Mouse (Mus musculus): ENCODE data around the gene Gzmm. TPM values are rescaled to one million over a fixed set of nuclear protein-coding genes. Genes with fewer than 3 reads are reported as not detected.

Gzmm gene
- polyA plus RNA-seq, 1 experiment from 2014 or later, result 0.27 TPM

- H3K4me2 ChIP-seq, result no peak overlapping the region
- H3K36me3 ChIP-seq (ENCODE audit: control insufficient read depth, insufficient read depth, low read length), result peaks cover 31% of the 10 kb centered on the region
- H3K27ac ChIP-seq (ENCODE audit: low read depth, low read length), result no peak overlapping the region
- no peaks in the 10 kb centered on the region for H3K27me3 ChIP-seq (ENCODE audit: control insufficient read depth, insufficient read depth, low read length)
- ATAC-seq (ENCODE audit: low FRiP score), result no peak
- no peaks in the 10 kb centered on the region for H3K9me3 ChIP-seq (ENCODE audit: control insufficient read depth, low read length)
- H3K9ac ChIP-seq (ENCODE audit: low read length), result no peak overlapping the region
- WGBS, result 96% methylated on average over 25 of the region's 25 CpGs
- H3K4me3 ChIP-seq (ENCODE audit: low read depth, low read length), result no peak overlapping the region
- DNase-seq (ENCODE audit: low spot score, missing footprints), result no peak
- H3K4me1 ChIP-seq (ENCODE audit: control insufficient read depth, insufficient read depth, low read length), result peaks cover 17% of the 10 kb centered on the region
Observed at GRCm38 (mm10) chr10:79684770-79685600, 3.8 kb upstream of the Gzmm start.

- Histone ChIP-seq H3K36me3 (ENCODE audit: control insufficient read depth, insufficient read depth, low read length) (peaks cover 31% of the 10 kb centered on the region), H3K4me2 (no peak overlapping the region), H3K27ac (ENCODE audit: low read depth, low read length) (no peak overlapping the region), H3K4me3 (ENCODE audit: low read depth, low read length) (no peak overlapping the region), H3K4me1 (ENCODE audit: control insufficient read depth, insufficient read depth, low read length) (peaks cover 13% of the 10 kb centered on the region), H3K9me3 (ENCODE audit: control insufficient read depth, low read length) (no peaks in the 10 kb centered on the region), H3K27me3 (ENCODE audit: control insufficient read depth, insufficient read depth, low read length) (no peaks in the 10 kb centered on the region), H3K9ac (ENCODE audit: low read length) (no peak overlapping the region)
- ATAC-seq (ENCODE audit: low FRiP score) (no peak), DNase-seq (ENCODE audit: low spot score, missing footprints) (no peak)
- 87% methylated on average over 2 of the region's 2 CpGs for WGBS
Observed at GRCm38 (mm10) chr10:79686219-79686618, 2.6 kb upstream of the Gzmm start.

DNA sequence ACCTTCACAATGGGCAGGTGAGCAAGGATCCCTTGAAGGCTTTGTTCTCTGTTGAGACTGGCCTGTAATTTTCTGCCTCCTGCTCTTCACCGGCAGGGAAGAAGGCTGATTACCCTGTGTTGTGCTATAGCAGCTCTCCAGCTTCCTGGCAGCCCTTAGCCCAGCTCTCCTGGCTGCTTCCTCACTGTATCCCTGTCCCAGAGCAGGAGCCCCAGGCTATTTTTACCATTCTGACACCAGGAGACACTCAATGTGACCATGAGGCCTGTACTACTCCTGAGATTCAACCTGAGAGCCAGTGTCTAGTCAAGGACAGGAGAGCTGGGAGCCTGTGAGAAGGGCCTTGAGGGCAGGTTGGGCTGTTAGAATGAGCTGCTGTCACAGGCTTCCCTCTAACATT lies 2.1 kb upstream of the Gzmm start:
- ATAC-seq (ENCODE audit: low FRiP score) (no peak), DNase-seq (ENCODE audit: low spot score, missing footprints) (no peak)
- H3K4me1 ChIP-seq (ENCODE audit: control insufficient read depth, insufficient read depth, low read length), result peaks cover 13% of the 10 kb centered on the region
- H3K4me3 ChIP-seq (ENCODE audit: low read depth, low read length), result no peak overlapping the region
- H3K36me3 ChIP-seq (ENCODE audit: control insufficient read depth, insufficient read depth, low read length), result peaks cover 31% of the 10 kb centered on the region
- no peaks in the 10 kb centered on the region for H3K9me3 ChIP-seq (ENCODE audit: control insufficient read depth, low read length)
- no peak overlapping the region for H3K4me2 ChIP-seq
- H3K27me3 ChIP-seq (ENCODE audit: control insufficient read depth, insufficient read depth, low read length), result no peaks in the 10 kb centered on the region
- H3K27ac ChIP-seq (ENCODE audit: low read depth, low read length), result no peak overlapping the region
- H3K9ac ChIP-seq (ENCODE audit: low read length), result no peak overlapping the region
- WGBS, result 100% methylated on average over 1 of the region's 1 CpGs

DNA sequence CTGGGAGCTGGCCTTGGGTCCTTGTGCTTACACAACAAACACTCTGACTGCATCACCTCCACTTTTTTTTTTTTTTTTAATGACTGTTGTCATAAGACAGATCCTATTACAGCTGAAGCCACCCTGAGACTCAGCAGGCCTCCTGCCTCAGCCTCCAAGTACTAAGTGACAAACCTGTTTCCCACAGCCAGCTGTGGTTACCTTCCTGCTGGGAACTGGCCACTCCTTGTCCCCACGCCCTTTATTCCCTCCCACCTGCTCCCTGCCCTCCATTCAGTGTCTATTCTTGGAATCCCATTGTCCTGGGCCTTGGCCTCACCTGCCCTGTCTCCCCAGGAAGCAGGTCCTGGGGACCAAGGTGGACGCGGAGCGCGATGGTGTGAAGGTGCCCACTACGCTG lies 1.3 kb upstream of the Gzmm start:
- Histone ChIP-seq H3K27ac (ENCODE audit: low read depth, low read length) (no peak overlapping the region), H3K27me3 (ENCODE audit: control insufficient read depth, insufficient read depth, low read length) (no peaks in the 10 kb centered on the region), H3K9me3 (ENCODE audit: control insufficient read depth, low read length) (no peaks in the 10 kb centered on the region; the same call in 1 of the 2 replicates), H3K4me1 (ENCODE audit: control insufficient read depth, insufficient read depth, low read length) (peaks cover 13% of the 10 kb centered on the region), H3K4me3 (ENCODE audit: low read depth, low read length) (no peak overlapping the region), H3K36me3 (ENCODE audit: control insufficient read depth, insufficient read depth, low read length) (peaks cover 31% of the 10 kb centered on the region), H3K9ac (ENCODE audit: low read length) (no peak overlapping the region), H3K4me2 (no peak overlapping the region)
- WGBS, result 98% methylated on average over 6 of the region's 6 CpGs
- no peak for DNase-seq (ENCODE audit: low spot score, missing footprints)
- no peak for ATAC-seq (ENCODE audit: low FRiP score)

GRCm38 (mm10) chr10:79689178-79689577 lies 358 bp downstream of the Gzmm start:
- no peaks in the 10 kb centered on the region for H3K27me3 ChIP-seq (ENCODE audit: control insufficient read depth, insufficient read depth, low read length)
- H3K9ac ChIP-seq (ENCODE audit: low read length), result no peak overlapping the region
- ATAC-seq (ENCODE audit: low FRiP score) (no peak), DNase-seq (ENCODE audit: low spot score, missing footprints) (no peak)
- no peak overlapping the region for H3K4me2 ChIP-seq
- no peaks in the 10 kb centered on the region for H3K4me1 ChIP-seq (ENCODE audit: control insufficient read depth, insufficient read depth, low read length)
- H3K9me3 ChIP-seq (ENCODE audit: control insufficient read depth, low read length), result no peaks in the 10 kb centered on the region; the same call in 1 of the 2 replicates
- no peak overlapping the region for H3K4me3 ChIP-seq (ENCODE audit: low read depth, low read length)
- 92% methylated on average over 3 of the region's 3 CpGs for WGBS
- no peak overlapping the region for H3K27ac ChIP-seq (ENCODE audit: low read depth, low read length)
- peaks cover 31% of the 10 kb centered on the region for H3K36me3 ChIP-seq (ENCODE audit: control insufficient read depth, insufficient read depth, low read length)

DNA sequence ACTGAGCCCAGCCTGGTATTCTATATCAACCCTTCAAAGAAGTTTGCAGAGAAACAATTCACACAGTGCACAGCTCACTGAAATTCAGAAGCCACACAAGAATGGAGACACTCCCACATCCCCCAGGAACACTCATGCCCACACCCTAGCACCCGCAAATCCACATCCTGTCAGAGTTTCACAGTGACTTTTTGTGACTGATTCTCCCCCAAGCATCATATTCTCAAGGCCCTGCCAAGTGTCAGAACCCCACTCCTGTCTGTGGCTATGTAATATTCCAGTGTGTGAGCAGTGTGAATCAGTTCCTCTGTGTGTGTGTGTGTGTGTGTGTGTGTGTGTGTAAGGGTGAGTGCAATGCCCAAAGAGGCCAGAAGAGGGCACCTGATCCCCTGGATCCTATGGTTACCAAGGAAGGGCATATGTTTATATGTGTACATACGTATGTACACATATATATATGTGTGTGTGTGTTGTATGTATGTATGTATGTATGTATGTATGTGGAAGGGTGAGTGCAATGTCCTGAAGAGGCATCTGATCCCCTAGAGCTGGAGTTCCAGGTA lies 3.2 kb downstream of the Gzmm start:
- no peaks in the 10 kb centered on the region for H3K27me3 ChIP-seq (ENCODE audit: control insufficient read depth, insufficient read depth, low read length)
- WGBS, result 89% methylated on average over 2 of the region's 2 CpGs
- H3K4me3 ChIP-seq (ENCODE audit: low read depth, low read length), result no peak overlapping the region
- peaks cover 13% of the 10 kb centered on the region for H3K36me3 ChIP-seq (ENCODE audit: control insufficient read depth, insufficient read depth, low read length)
- no peak overlapping the region for H3K4me2 ChIP-seq
- no peaks in the 10 kb centered on the region for H3K4me1 ChIP-seq (ENCODE audit: control insufficient read depth, insufficient read depth, low read length)
- ATAC-seq (ENCODE audit: low FRiP score), result no peak
- H3K9ac ChIP-seq (ENCODE audit: low read length), result no peak overlapping the region
- H3K9me3 ChIP-seq (ENCODE audit: control insufficient read depth, low read length), result no peaks in the 10 kb centered on the region; the same call in 1 of the 2 replicates
- no peak for DNase-seq (ENCODE audit: low spot score, missing footprints)
- no peak overlapping the region for H3K27ac ChIP-seq (ENCODE audit: low read depth, low read length)

- no peaks in the 10 kb centered on the region for H3K4me1 ChIP-seq (ENCODE audit: control insufficient read depth, insufficient read depth, low read length)
- no peak for ATAC-seq (ENCODE audit: low FRiP score)
Observed at GRCm38 (mm10) chr10:79693580-79694378, 5.0 kb downstream of the Gzmm start.

DNA sequence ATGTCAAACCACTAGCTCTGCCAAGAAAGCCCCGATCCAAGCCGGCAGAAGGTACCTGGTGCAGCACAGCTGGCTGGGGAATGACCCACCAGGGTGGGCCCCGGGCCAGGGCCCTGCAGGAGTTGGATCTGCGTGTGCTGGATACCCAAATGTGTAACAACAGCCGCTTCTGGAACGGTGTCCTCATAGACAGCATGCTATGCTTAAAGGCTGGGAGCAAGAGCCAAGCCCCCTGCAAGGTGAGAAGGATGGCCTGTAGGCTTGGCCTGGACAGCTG lies 5.5 kb downstream of the Gzmm start:
- WGBS, result 84% methylated on average over 6 of the region's 6 CpGs
- H3K36me3 ChIP-seq (ENCODE audit: control insufficient read depth, insufficient read depth, low read length), result no peaks in the 10 kb centered on the region
- H3K27ac ChIP-seq (ENCODE audit: low read depth, low read length), result no peak overlapping the region
- no peak overlapping the region for H3K4me3 ChIP-seq (ENCODE audit: low read depth, low read length)
- H3K4me2 ChIP-seq, result no peak overlapping the region
- no peaks in the 10 kb centered on the region for H3K4me1 ChIP-seq (ENCODE audit: control insufficient read depth, insufficient read depth, low read length)
- H3K27me3 ChIP-seq (ENCODE audit: control insufficient read depth, insufficient read depth, low read length), result no peaks in the 10 kb centered on the region
- H3K9ac ChIP-seq (ENCODE audit: low read length), result no peak overlapping the region
- no peaks in the 10 kb centered on the region; the same call in 1 of the 2 replicates for H3K9me3 ChIP-seq (ENCODE audit: control insufficient read depth, low read length)
- ATAC-seq (ENCODE audit: low FRiP score) (no peak), DNase-seq (ENCODE audit: low spot score, missing footprints) (no peak)

More at GRCm38 (mm10) chr10:79693580-79694378, 5.0 kb downstream of the Gzmm start:
- Histone ChIP-seq H3K36me3 (ENCODE audit: control insufficient read depth, insufficient read depth, low read length) (0 out of 2 replicates have a peak, but pooled peaks cover 2% of the 10 kb centered on the region), H3K27me3 (ENCODE audit: control insufficient read depth, insufficient read depth, low read length) (no peaks in the 10 kb centered on the region), H3K27ac (ENCODE audit: low read depth, low read length) (no peak overlapping the region), H3K9me3 (ENCODE audit: control insufficient read depth, low read length) (no peaks in the 10 kb centered on the region; the same call in 1 of the 2 replicates), H3K4me3 (ENCODE audit: low read depth, low read length) (no peak overlapping the region), H3K4me2 (no peak overlapping the region), H3K9ac (ENCODE audit: low read length) (no peak overlapping the region)
- 82% methylated on average over 12 of the region's 12 CpGs for WGBS
- no peak for DNase-seq (ENCODE audit: low spot score, missing footprints)
